Mouse (Mus musculus) limb, embryonic 11.5 days (tissue): Measurements from ENCODE around the gene Mapkapk3. TPM values are rescaled to one million over a fixed set of nuclear protein-coding genes. Genes with fewer than 3 reads are reported as not detected.

ENCODE experiments used
- ATAC-seq: fragments of 200-750 bp; cut with Nextera tagmentation; 2 replicates; pipeline ENCODE4 v1.8.0; 2017; ENCODE audit warnings: low read depth; ENCODE audit not compliant: insufficient number of reproducible peaks, low FRiP score, low TSS enrichment
- DNase-seq: peaks from one replicate; pipeline ENCODE4 v3.0.0-alpha.2; 2015; ENCODE audit warnings: low spot score
- H3K27ac ChIP-seq: fragments of 300-500 bp; sonication (generic); replicated peaks from 2 replicates; pipeline ENCODE4 v1.5.1; 2014; ENCODE audit warnings: low read depth, mild to moderate bottlenecking, low read length
- H3K27me3 ChIP-seq: fragments of 300-500 bp; sonication (generic); 2 replicates; pipeline ENCODE4 v1.6.1; 2014; ENCODE audit warnings: mild to moderate bottlenecking, low read length, mixed read lengths; ENCODE audit not compliant: control insufficient read depth, insufficient read depth
- H3K36me3 ChIP-seq: fragments of 300-500 bp; sonication (generic); 2 replicates; pipeline ENCODE4 v1.6.1; 2014; ENCODE audit warnings: mild to moderate bottlenecking, low read length, moderate library complexity, mixed read lengths; ENCODE audit not compliant: control insufficient read depth, insufficient read depth
- H3K4me1 ChIP-seq: fragments of 300-500 bp; sonication (generic); 2 replicates; pipeline ENCODE4 v1.6.1; 2014; ENCODE audit warnings: low read length, mixed read lengths; ENCODE audit not compliant: control insufficient read depth, insufficient read depth
- H3K4me2 ChIP-seq: fragments of 300-500 bp; sonication (generic); 2 replicates; pipeline ENCODE4 v1.6.1; 2014; ENCODE audit warnings: low read depth, mild to moderate bottlenecking, moderate library complexity; ENCODE audit not compliant: severe bottlenecking
- H3K4me3 ChIP-seq: fragments of 300-500 bp; sonication (generic); 2 replicates; pipeline ENCODE4 v1.5.1; 2014; ENCODE audit warnings: low read depth, low read length
- H3K9ac ChIP-seq: fragments of 300-500 bp; sonication (generic); 2 replicates; pipeline ENCODE4 v1.6.1; 2014; ENCODE audit warnings: mild to moderate bottlenecking, low read length
- H3K9me3 ChIP-seq: fragments of 300-500 bp; sonication (generic); 2 replicates; pipeline ENCODE4 v1.6.1; 2016; ENCODE audit warnings: low read length; ENCODE audit not compliant: control insufficient read depth
- WGBS: fragments of 180-500 bp; shearing (Covaris S2); extraction: QIAGEN DNeasy Blood & Tissue Kit; methylation state at CpG from one replicate; pipeline ENCODE4 v1.1.7; 2014; 5-methylcytosine and 5-hydroxymethylcytosine counted together
- polyA plus RNA-seq: library from polyadenylated mRNA; unstranded; fragments of >200 nt; fragmentation: Nextera tagmentation; extraction: Ambion mirVana; gene quantifications from 2 replicates; pipeline ENCODE4 v1.2.1, GENCODE M21; 2014

The Mapkapk3 gene
- polyA plus RNA-seq, 1 experiment from 2014 or later = 4.9 TPM

- Histone ChIP-seq H3K4me1 (no peaks in the 10 kb centered on the region), H3K9me3 (no peaks in the 10 kb centered on the region), H3K4me2 (no peak overlapping the region), H3K36me3 (no peaks in the 10 kb centered on the region), H3K27ac (no peak overlapping the region), H3K4me3 (no peak overlapping the region), H3K9ac (no peak overlapping the region), H3K27me3 (no peaks in the 10 kb centered on the region)
- WGBS = 68% methylated on average over 7 of the region's 7 CpGs
- DNase-seq (no peak), ATAC-seq (no peak)
Measured at GRCm38 (mm10) chr9:107271177-107271938, 18.3 kb downstream of the Mapkapk3 start.

- Histone ChIP-seq H3K9ac (no peak overlapping the region), H3K27me3 (no peaks in the 10 kb centered on the region), H3K4me2 (no peak overlapping the region), H3K27ac (no peak overlapping the region), H3K4me1 (no peaks in the 10 kb centered on the region), H3K36me3 (no peaks in the 10 kb centered on the region), H3K9me3 (no peaks in the 10 kb centered on the region), H3K4me3 (no peak overlapping the region)
- DNase-seq (no peak), ATAC-seq (no peak)
- WGBS = 97% methylated on average over 1 of the region's 1 CpGs
Measured at GRCm38 (mm10) chr9:107269772-107270171, 19.9 kb downstream of the Mapkapk3 start.

GRCm38 (mm10) chr9:107267721-107268402 lies 21.8 kb downstream of the Mapkapk3 start:
- 23% methylated on average over 4 of the region's 4 CpGs for WGBS
- H3K9me3 ChIP-seq = no peaks in the 10 kb centered on the region
- H3K27me3 ChIP-seq = no peaks in the 10 kb centered on the region
- H3K36me3 ChIP-seq = no peaks in the 10 kb centered on the region
- no peak overlapping the region for H3K27ac ChIP-seq
- no peak for ATAC-seq
- no peak overlapping the region for H3K4me2 ChIP-seq
- no peaks in the 10 kb centered on the region for H3K4me1 ChIP-seq
- no peak for DNase-seq
- H3K4me3 ChIP-seq = no peak overlapping the region
- no peak overlapping the region for H3K9ac ChIP-seq

GRCm38 (mm10) chr9:107267028-107267427 lies 22.6 kb downstream of the Mapkapk3 start:
- Histone ChIP-seq H3K27me3 (no peaks in the 10 kb centered on the region), H3K4me3 (no peak overlapping the region), H3K9me3 (no peaks in the 10 kb centered on the region), H3K4me2 (no peak overlapping the region), H3K27ac (no peak overlapping the region), H3K9ac (no peak overlapping the region), H3K36me3 (no peaks in the 10 kb centered on the region), H3K4me1 (no peaks in the 10 kb centered on the region)
- DNase-seq (no peak), ATAC-seq (no peak)
- WGBS = 69% methylated on average over 1 of the region's 1 CpGs

GRCm38 (mm10) chr9:107264731-107265130 lies 24.9 kb downstream of the Mapkapk3 start:
- Histone ChIP-seq H3K9ac (no peak overlapping the region), H3K9me3 (no peaks in the 10 kb centered on the region), H3K4me2 (no peak overlapping the region), H3K4me1 (no peaks in the 10 kb centered on the region), H3K4me3 (no peak overlapping the region), H3K27me3 (no peaks in the 10 kb centered on the region), H3K27ac (no peak overlapping the region), H3K36me3 (no peaks in the 10 kb centered on the region)
- 59% methylated on average over 3 of the region's 3 CpGs for WGBS
- ATAC-seq = no peak
- no peak for DNase-seq

DNA sequence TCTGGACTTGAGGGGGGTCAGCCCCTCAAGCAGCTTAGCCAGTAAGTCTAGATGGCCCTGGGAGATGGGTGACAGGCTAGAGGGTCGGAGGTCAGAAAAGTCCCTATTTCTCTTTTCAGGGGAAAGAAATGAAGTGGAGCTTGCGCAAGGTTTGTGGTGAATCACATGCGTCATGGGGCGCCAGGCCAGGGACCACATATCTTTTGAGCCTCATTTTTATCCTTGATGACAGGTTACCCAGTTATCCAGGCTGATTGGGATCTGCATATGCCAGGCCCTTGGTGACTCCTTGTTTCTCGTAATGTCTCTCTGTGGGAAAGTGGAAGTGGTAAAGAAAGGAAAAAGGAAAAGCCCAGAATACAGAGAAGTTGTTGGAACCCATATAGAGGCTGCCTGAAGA lies 25.8 kb downstream of the Mapkapk3 start:
- Histone ChIP-seq H3K9me3 (no peaks in the 10 kb centered on the region), H3K4me3 (no peak overlapping the region), H3K27ac (no peak overlapping the region), H3K27me3 (no peaks in the 10 kb centered on the region), H3K4me2 (no peak overlapping the region), H3K9ac (no peak overlapping the region), H3K4me1 (no peaks in the 10 kb centered on the region), H3K36me3 (no peaks in the 10 kb centered on the region)
- ATAC-seq (no peak), DNase-seq (no peak)
- 90% methylated on average over 5 of the region's 5 CpGs for WGBS

DNA sequence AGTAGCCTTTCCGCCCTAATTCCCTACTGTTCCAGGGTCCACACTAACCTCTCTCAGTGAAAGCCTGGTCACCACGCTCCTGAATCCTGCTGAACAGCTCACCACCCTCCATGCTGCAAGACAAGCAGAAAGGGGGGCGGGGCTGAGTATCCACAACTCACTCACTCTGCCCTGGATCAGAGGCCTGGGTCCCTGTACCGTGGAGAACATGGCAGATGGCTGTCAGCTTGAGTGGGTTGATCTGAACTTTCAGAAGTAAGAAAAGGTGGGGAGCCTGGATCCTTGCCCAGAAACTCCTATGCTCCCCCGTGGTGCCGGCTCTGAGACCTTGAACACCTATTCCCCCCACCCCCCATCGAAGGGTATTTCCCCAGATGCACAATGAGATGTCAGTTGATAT lies 27.3 kb downstream of the Mapkapk3 start:
- H3K27me3 ChIP-seq = no peaks in the 10 kb centered on the region
- no peak overlapping the region for H3K9ac ChIP-seq
- DNase-seq = no peak
- H3K9me3 ChIP-seq = no peaks in the 10 kb centered on the region
- H3K4me3 ChIP-seq = no peak overlapping the region
- no peaks in the 10 kb centered on the region for H3K36me3 ChIP-seq
- WGBS = 81% methylated on average over 7 of the region's 7 CpGs
- no peak for ATAC-seq
- H3K4me2 ChIP-seq = no peak overlapping the region
- no peak overlapping the region for H3K27ac ChIP-seq
- no peaks in the 10 kb centered on the region for H3K4me1 ChIP-seq

DNA sequence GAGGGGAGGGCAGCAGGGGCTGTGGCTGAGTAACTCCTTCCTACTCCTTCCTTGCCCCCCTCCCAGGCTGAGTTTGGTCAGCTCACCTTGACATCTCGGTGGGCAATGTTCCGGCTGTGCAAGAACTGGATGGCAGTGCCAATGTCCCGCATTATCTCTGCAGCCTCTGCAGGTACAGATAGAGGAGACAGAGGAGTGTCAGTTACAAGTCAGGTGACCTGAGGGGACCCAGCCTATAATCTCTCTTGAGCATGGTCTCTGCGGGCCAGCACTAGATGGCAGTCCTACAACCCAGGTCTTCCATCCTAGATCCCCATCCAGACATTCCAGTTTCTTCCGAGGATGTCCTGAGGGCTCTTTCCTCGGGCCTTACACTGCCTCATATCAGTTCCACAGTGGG lies 27.9 kb downstream of the Mapkapk3 start:
- WGBS = 72% methylated on average over 6 of the region's 6 CpGs
- no peak overlapping the region for H3K27ac ChIP-seq
- no peak for DNase-seq
- H3K36me3 ChIP-seq = no peaks in the 10 kb centered on the region
- H3K9ac ChIP-seq = no peak overlapping the region
- no peak overlapping the region for H3K4me2 ChIP-seq
- no peak for ATAC-seq
- H3K9me3 ChIP-seq = no peaks in the 10 kb centered on the region
- H3K4me1 ChIP-seq = no peaks in the 10 kb centered on the region
- H3K27me3 ChIP-seq = no peaks in the 10 kb centered on the region
- no peak overlapping the region for H3K4me3 ChIP-seq
